Mouse (Mus musculus): ENCODE data around the gene Lamb3. TPM values are rescaled to one million over a fixed set of nuclear protein-coding genes. Genes with fewer than 3 reads are reported as not detected.

Gene Lamb3
- polyA plus RNA-seq, 1 experiment from 2014 or later, result 0.62 TPM

DNA sequence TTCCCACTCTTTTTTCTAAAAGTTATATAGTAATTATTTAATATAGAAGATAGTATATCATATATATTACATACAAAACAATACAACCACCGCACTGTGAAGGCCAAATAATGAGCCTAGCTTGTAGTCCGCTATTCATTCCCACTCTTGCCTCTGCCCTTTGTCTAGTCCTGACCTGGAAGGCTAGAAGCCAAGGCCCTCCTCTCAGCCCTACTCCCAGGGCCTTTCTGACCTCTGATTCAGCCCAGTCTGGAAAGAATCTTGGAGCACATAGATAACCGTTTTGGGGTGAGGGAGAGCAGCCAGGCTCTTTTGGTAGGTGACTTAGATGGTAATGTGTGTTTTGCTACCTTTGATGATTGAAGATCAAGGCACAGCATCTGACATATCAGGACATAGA lies 86.4 kb downstream of the Lamb3 start:
- 74% methylated on average over 3 of the region's 3 CpGs for WGBS
- Histone ChIP-seq H3K36me3 (no peaks in the 10 kb centered on the region), H3K4me2 (replicated peaks) (no peak overlapping the region), H3K27me3 (no peaks in the 10 kb centered on the region), H3K27ac (no peak overlapping the region), H3K4me1 (replicated peaks) (no peaks in the 10 kb centered on the region), H3K9me3 (no peaks in the 10 kb centered on the region), H3K4me3 (replicated peaks) (no peak overlapping the region), H3K9ac (replicated peaks) (no peak overlapping the region)
- ATAC-seq, result no peak

DNA sequence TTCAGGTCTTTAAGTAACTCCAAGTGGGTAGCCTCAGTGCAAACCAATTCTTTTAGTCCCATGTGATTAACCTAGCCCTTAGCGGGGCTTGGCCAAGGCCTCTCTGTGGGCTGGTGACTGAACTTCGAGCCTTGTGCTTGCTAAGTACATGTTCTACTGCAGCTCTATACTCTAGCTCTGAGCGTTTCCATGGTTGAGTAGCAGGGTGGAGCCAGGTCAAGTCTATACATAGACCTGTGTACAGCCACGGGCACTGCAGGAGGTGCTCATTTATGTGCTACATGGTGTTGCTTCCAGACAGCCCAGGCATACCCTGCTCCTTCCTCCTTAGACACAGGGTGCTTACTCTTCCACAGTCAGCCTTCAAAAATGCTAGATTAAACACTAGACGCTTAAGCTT lies 88.4 kb downstream of the Lamb3 start:
- H3K36me3 ChIP-seq, result no peaks in the 10 kb centered on the region
- no peak overlapping the region for H3K9ac ChIP-seq (replicated peaks)
- H3K27me3 ChIP-seq, result no peaks in the 10 kb centered on the region
- no peaks in the 10 kb centered on the region for H3K4me1 ChIP-seq (replicated peaks)
- H3K4me2 ChIP-seq (replicated peaks), result no peak overlapping the region
- WGBS, result 91% methylated on average over 5 of the region's 5 CpGs
- H3K9me3 ChIP-seq, result no peaks in the 10 kb centered on the region
- no peak for ATAC-seq
- no peak overlapping the region for H3K4me3 ChIP-seq (replicated peaks)
- H3K27ac ChIP-seq, result no peak overlapping the region

DNA sequence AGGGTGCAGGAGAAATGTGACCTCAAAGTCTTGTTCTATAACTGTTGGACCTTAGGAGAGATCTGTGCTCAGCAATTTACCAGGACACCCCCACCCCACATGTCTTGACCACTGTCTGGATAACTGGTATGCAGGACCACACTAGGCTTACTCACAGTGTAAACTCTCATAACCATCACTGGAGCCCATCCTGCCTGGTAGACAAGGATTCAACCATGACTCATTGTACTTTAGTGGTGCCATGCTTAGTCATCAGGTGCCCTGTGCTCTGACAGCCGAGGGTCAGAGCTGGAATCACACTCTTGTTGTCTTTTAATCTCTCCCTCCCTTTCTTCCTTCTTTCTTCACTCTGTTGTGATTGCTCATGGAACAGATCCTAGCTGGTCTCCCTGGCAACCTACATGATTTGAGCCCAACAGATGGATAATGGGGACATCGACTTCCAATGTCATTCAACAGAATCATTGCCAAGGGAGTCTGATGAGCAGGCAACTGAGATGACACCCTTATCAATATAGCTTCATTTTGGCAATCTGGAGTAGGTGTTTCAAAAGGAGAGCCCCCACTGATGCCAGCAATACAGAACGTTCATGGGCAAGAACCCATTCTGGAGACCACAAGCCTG lies 90.8 kb downstream of the Lamb3 start:
- Histone ChIP-seq H3K4me2 (replicated peaks) (no peak overlapping the region), H3K4me1 (replicated peaks) (no peaks in the 10 kb centered on the region), H3K9me3 (no peaks in the 10 kb centered on the region), H3K27ac (no peak overlapping the region), H3K4me3 (replicated peaks) (no peak overlapping the region), H3K9ac (replicated peaks) (no peak overlapping the region), H3K36me3 (no peaks in the 10 kb centered on the region), H3K27me3 (no peaks in the 10 kb centered on the region)
- 76% methylated on average over 3 of the region's 3 CpGs for WGBS
- no peak for ATAC-seq

DNA sequence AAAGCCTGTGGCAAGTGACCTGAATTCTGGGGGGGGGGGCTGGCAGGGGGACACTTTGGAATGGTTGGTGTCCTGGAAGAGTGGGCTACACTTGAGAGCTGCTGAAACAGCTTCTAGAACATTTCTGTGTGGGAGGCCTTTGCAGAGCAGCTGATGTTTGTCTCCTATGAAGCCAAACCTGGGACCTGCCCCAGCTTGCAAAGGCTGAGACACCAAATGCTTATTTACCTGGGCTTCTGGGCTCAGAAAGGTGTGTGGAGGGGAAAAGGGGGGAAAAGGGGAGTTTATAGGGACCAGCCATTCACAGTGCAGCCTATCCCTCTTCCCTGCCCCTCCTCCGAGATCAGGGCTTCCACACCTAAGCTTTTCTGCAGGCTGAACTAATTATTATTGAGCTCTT lies 92.5 kb downstream of the Lamb3 start:
- Histone ChIP-seq H3K4me1 (replicated peaks) (no peaks in the 10 kb centered on the region), H3K27ac (no peak overlapping the region), H3K27me3 (no peaks in the 10 kb centered on the region), H3K9ac (replicated peaks) (no peak overlapping the region), H3K9me3 (no peaks in the 10 kb centered on the region), H3K36me3 (no peaks in the 10 kb centered on the region), H3K4me3 (replicated peaks) (no peak overlapping the region), H3K4me2 (replicated peaks) (no peak overlapping the region)
- WGBS, result 63% methylated on average over 1 of the region's 1 CpGs
- ATAC-seq, result no peak

DNA sequence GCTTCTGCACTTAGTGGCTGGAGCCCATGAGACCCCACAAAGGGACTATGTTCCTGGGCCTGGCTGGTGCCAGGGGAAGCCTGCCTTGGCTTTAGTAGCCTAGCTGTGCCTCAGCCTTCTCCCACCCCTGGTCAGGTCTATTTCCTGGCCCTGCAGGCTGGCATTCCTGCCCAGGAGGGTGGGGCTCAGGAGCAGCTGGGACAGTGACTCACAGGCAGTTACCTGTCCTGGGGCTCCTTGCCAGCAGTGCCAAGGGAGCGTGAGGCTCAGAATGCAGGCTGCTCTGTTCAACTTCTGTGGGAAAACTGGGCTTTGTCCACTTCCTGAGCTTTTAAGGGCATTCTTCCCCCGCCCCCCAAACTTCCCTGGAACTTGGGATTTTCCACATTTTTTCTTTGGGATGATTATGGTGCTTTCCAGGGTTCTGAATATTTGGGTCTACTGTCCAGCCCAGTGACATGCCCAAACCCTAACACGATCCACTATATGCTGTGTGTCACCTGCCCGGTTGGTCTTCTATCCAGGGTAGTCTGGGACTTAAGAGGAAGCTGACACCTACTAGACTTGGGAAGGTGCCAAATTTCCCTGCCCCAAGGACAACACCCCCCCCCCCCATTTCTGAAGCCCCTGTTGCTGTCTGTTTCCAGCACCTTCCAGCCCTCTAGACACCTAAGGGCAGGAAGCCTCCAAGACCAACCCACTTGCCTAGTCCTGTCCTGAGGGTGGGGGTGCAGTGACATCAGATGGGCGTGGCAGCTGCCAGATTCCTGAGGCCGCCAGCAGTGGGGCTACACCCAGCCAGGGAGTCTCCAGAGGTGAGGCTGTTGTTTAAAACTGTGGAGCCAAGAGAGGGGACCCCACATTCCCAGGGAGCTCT lies 94.0 kb downstream of the Lamb3 start:
- H3K4me1 ChIP-seq (replicated peaks), result peaks cover 5% of the 10 kb centered on the region; the same call in 1 of the 2 replicates
- H3K9me3 ChIP-seq, result no peaks in the 10 kb centered on the region
- no peak overlapping the region for H3K27ac ChIP-seq
- no peaks in the 10 kb centered on the region for H3K27me3 ChIP-seq
- no peak overlapping the region for H3K9ac ChIP-seq (replicated peaks)
- no peaks in the 10 kb centered on the region for H3K36me3 ChIP-seq
- WGBS, result 76% methylated on average over 6 of the region's 6 CpGs
- no peak overlapping the region for H3K4me3 ChIP-seq (replicated peaks)
- no peak for ATAC-seq
- H3K4me2 ChIP-seq (replicated peaks), result no peak overlapping the region

DNA sequence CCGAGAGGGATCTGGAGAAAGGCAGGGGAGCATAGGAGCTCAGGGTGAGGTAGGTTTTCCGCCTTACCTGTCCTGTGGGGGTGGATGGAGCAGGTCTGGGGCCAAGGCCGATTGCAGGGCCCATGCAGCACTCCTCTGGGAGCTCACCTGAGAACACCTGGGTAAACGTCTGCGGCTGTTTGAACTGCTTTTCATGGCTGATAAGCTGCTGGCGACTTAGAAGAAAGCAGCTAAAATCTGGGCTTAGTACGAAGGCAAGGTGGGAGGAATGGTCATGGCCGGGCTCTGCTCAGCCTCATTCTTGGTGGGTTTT lies 94.5 kb downstream of the Lamb3 start:
- no peaks in the 10 kb centered on the region for H3K9me3 ChIP-seq
- H3K27ac ChIP-seq, result no peak overlapping the region
- H3K27me3 ChIP-seq, result no peaks in the 10 kb centered on the region
- no peak for ATAC-seq
- H3K4me2 ChIP-seq (replicated peaks), result no peak overlapping the region
- no peak overlapping the region for H3K9ac ChIP-seq (replicated peaks)
- no peak overlapping the region for H3K4me3 ChIP-seq (replicated peaks)
- H3K4me1 ChIP-seq (replicated peaks), result peaks cover 5% of the 10 kb centered on the region; the same call in 1 of the 2 replicates
- H3K36me3 ChIP-seq, result no peaks in the 10 kb centered on the region
- 76% methylated on average over 8 of the region's 8 CpGs for WGBS

DNA sequence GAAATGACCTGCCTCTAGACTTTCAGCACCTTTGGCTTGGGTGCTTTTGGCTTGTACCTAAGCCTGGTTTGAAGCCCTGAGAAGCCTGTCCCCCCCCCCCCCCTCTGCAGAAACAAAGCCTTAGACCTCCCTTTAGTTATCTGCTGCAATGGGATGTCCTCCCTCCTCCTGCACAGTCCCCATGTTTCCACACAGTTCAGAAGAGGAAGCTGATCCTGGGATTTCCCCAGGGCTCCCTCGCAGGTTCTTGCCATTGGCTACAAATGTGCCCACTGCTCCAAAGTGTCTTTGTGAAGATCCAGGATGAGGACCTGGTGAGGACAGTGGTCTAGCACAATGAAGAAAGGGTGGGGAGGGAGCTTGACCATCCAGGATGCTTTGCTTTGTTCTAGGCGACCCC lies 95.6 kb downstream of the Lamb3 start:
- Histone ChIP-seq H3K36me3 (no peaks in the 10 kb centered on the region), H3K9ac (replicated peaks) (no peak overlapping the region), H3K4me3 (replicated peaks) (no peak overlapping the region), H3K27ac (no peak overlapping the region), H3K4me2 (replicated peaks) (no peak overlapping the region), H3K27me3 (no peaks in the 10 kb centered on the region), H3K4me1 (replicated peaks) (peaks cover 5% of the 10 kb centered on the region; the same call in 1 of the 2 replicates), H3K9me3 (no peaks in the 10 kb centered on the region)
- no peak for ATAC-seq
- WGBS, result 73% methylated on average over 2 of the region's 2 CpGs

DNA sequence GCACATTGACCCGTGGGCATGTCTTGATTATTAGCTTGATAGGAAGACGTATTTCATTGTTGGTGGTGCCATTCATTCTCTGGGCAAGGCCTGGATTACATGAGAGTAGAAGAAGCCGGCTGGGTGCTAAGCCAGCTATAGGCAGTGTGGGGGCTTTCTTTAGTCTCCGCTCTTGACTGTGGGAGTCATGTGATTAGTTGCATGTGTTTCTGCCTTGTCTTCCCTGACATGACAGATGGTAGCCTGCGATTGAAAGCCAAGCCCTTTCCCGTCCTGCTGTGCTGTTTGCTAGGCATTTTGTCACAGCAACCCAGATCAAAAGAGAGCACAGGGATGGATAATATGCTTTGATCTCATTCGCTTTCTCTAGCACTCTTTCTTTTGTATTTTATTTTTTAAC lies 97.9 kb downstream of the Lamb3 start:
- ATAC-seq, result peak; percentile 85
- H3K36me3 ChIP-seq, result no peaks in the 10 kb centered on the region
- no peaks in the 10 kb centered on the region for H3K27me3 ChIP-seq
- no peak overlapping the region for H3K4me3 ChIP-seq (replicated peaks)
- WGBS, result 22% methylated on average over 7 of the region's 7 CpGs
- no peak overlapping the region for H3K4me2 ChIP-seq (replicated peaks)
- peaks cover 5% of the 10 kb centered on the region; the same call in 1 of the 2 replicates for H3K4me1 ChIP-seq (replicated peaks)
- H3K9ac ChIP-seq (replicated peaks), result no peak overlapping the region
- no peak overlapping the region for H3K27ac ChIP-seq
- no peaks in the 10 kb centered on the region for H3K9me3 ChIP-seq

DNA sequence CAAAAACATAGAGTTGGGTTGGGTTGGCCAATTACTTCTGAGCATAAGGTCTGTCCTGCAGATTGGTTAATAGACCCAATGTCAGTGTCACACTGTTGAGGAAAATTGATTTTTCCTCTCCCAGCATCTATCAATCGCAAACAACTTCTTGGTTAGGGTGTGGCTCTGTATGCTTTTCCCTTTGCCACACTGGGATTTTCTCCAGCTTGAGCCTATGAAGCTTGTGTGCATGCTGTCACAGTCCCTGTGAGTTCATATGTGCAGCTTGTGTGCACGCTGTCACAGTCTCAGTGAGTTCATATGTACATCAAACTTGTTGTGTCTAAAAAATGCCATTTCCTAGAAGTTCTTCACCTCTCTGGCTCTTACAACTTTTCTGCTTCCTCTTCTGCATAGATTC lies 99.3 kb downstream of the Lamb3 start:
- 94% methylated on average over 2 of the region's 2 CpGs for WGBS
- Histone ChIP-seq H3K27ac (no peak overlapping the region), H3K36me3 (no peaks in the 10 kb centered on the region), H3K4me2 (replicated peaks) (no peak overlapping the region), H3K4me1 (replicated peaks) (peaks cover 5% of the 10 kb centered on the region; the same call in 1 of the 2 replicates), H3K9ac (replicated peaks) (no peak overlapping the region), H3K9me3 (no peaks in the 10 kb centered on the region), H3K27me3 (no peaks in the 10 kb centered on the region), H3K4me3 (replicated peaks) (no peak overlapping the region)
- no peak for ATAC-seq

DNA sequence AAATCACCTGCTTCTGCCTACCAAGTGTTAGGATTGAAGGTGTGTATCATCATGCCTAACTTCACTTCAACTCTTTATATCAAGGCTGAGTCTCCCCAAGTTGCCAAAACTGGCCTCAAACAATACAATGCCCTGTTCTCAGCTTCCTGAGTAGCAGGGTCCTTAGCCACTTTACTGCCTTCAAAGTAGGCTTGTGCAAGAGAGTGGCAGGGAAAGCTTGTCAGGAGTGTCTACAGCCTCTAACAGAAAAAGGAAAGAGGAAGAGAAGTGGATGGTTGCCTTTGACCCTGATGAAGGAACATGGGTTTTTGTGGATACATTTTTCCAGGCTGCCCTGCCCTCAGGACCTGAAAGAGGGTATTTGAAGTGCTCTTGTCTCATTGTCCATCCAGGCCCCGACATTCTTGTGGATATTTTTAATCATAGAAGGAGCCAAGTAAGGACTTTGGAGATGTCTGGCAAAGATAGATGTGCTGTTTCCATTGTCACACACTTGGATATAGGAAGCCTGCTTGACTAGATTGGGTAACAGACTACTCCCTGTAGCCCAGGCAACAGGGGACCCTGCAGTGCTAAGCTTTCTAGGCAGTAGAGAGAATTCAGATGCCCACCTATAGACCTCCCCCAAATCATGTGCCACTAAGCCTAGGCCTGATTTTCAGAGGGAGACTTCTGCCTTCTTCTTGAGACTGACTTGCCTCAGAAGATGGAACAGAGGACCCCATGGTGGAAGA lies 102.5 kb downstream of the Lamb3 start:
- Histone ChIP-seq H3K4me1 (replicated peaks) (peaks cover 5% of the 10 kb centered on the region; the same call in 1 of the 2 replicates), H3K4me2 (replicated peaks) (no peak overlapping the region), H3K27me3 (no peaks in the 10 kb centered on the region), H3K4me3 (replicated peaks) (no peak overlapping the region), H3K27ac (no peak overlapping the region), H3K9ac (replicated peaks) (no peak overlapping the region), H3K9me3 (no peaks in the 10 kb centered on the region), H3K36me3 (no peaks in the 10 kb centered on the region)
- WGBS, result 77% methylated on average over 1 of the region's 1 CpGs
- no peak for ATAC-seq

DNA sequence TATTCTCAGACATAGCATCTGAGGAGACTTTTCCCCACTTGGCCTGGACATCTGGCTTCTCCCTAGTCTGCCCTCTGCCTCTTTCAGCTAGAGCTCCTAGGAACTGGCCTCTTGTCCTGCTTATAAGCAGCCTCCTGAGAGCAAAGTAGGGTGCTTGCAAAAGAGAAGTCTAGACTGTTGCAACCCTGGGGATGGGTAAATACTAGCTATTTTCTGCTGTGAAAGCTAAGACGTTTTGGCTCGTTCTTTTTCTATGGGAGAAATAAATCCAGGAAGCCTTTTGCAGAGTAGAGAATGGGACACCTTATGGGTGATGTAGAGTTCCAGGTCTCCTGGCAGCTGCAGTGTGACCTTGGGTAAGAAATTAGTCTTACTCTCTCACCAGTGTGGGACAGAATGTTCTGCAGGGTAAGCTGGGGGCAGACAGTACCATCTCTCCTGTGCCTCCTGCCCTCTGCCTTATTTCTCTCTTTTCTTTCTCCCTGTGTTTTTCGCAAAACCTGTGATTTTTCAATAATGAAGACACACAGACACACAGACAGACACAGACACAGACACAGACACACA lies 103.1 kb downstream of the Lamb3 start:
- H3K4me3 ChIP-seq (replicated peaks), result no peak overlapping the region
- no peaks in the 10 kb centered on the region for H3K27me3 ChIP-seq
- H3K4me2 ChIP-seq (replicated peaks), result no peak overlapping the region
- WGBS, result 89% methylated on average over 3 of the region's 3 CpGs
- H3K27ac ChIP-seq, result no peak overlapping the region
- no peak for ATAC-seq
- H3K9me3 ChIP-seq, result no peaks in the 10 kb centered on the region
- H3K4me1 ChIP-seq (replicated peaks), result peaks cover 1% of the 10 kb centered on the region; the same call in 1 of the 2 replicates
- H3K36me3 ChIP-seq, result no peaks in the 10 kb centered on the region
- no peak overlapping the region for H3K9ac ChIP-seq (replicated peaks)

DNA sequence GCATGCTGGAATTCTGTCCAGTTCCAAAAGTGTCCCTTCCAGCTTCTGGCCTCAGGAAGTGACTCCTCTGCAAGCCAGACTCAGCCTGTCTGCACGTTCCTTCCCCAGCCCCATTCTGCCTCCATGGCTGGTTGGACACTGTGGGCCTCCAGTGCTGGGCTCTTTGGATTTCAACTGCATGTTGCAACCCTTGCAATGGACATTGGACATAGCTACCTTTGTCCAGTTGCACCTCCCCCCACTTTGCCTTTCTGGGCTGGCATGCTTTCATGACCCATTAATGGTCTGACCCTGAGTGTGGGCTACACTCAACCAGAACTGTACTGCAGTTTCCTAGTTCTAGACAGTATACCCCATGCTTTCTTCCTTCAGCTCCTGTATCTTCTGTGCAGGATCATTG lies 104.1 kb downstream of the Lamb3 start:
- H3K4me3 ChIP-seq (replicated peaks), result no peak overlapping the region
- no peak for ATAC-seq
- WGBS, result 74% methylated on average over 1 of the region's 1 CpGs
- H3K27me3 ChIP-seq, result no peaks in the 10 kb centered on the region
- H3K4me1 ChIP-seq (replicated peaks), result 0 out of 2 replicates have a peak, but pooled peaks cover 5% of the 10 kb centered on the region
- no peak overlapping the region for H3K4me2 ChIP-seq (replicated peaks)
- no peak overlapping the region for H3K9ac ChIP-seq (replicated peaks)
- no peaks in the 10 kb centered on the region for H3K9me3 ChIP-seq
- H3K36me3 ChIP-seq, result no peaks in the 10 kb centered on the region
- H3K27ac ChIP-seq, result no peak overlapping the region

All from midbrain, embryonic 13.5 days (tissue).